Mouse (Mus musculus) heart, adult 2 months (tissue): ENCODE results near the gene Casp9. TPM values are rescaled to one million over a fixed set of nuclear protein-coding genes. Genes with fewer than 3 reads are reported as not detected.

Experiments used
- DNase-seq, 2 experiments: peaks; one replicate each; pipeline ENCODE4 v3.0.0; 2021
- H3K27ac ChIP-seq: fragments of 200-600 bp; 2 replicates; pipeline ENCODE4 v1.8.1; 2022
- H3K27me3 ChIP-seq: fragments of 200-500 bp; 2 replicates; pipeline ENCODE4 v1.6.1; 2012; ENCODE audit warnings: mild to moderate bottlenecking, low read length, inconsistent platforms, mixed read lengths; ENCODE audit not compliant: control insufficient read depth, insufficient read depth
- H3K36me3 ChIP-seq: fragments of 200-500 bp; 2 replicates; pipeline ENCODE4 v1.6.1; 2012; ENCODE audit warnings: low read length, inconsistent platforms; ENCODE audit not compliant: control insufficient read depth, insufficient read depth
- H3K4me1 ChIP-seq: fragments of 200-500 bp; 2 replicates; pipeline ENCODE4 v1.6.1; 2011; ENCODE audit warnings: low read length; ENCODE audit not compliant: control insufficient read depth, insufficient read depth
- H3K4me3 ChIP-seq: fragments of 200-600 bp; 2 replicates; pipeline ENCODE4 v1.8.1; 2022
- H3K79me2 ChIP-seq: fragments of 200-500 bp; replicated peaks from 2 replicates; pipeline ENCODE4 v1.6.1; 2012; ENCODE audit warnings: mild to moderate bottlenecking, inconsistent platforms, low read length, moderate library complexity, mixed read lengths; ENCODE audit not compliant: control insufficient read depth, insufficient read depth
- H3K9ac ChIP-seq: fragments of 200-500 bp; 2 replicates; pipeline ENCODE4 v1.6.1; 2012; ENCODE audit warnings: low read depth, mild to moderate bottlenecking, control low read depth, inconsistent platforms, low read length, mixed read lengths
- CTCF ChIP-seq: fragments of 200-600 bp; IDR thresholded peaks from 2 replicates; pipeline ENCODE4 v1.8.1; 2022; ENCODE audit warnings: antibody characterized with exemption, mild to moderate bottlenecking, moderate library complexity
- EP300 ChIP-seq: fragments of 200-500 bp; IDR thresholded peaks from 2 replicates; pipeline ENCODE4 v1.6.1; 2011; ENCODE audit warnings: low read depth, low read length, control low read depth; ENCODE audit not compliant: insufficient read depth
- POLR2A ChIP-seq: fragments of 200-500 bp; IDR thresholded peaks from 2 replicates; pipeline ENCODE4 v1.6.1; 2011; ENCODE audit warnings: mild to moderate bottlenecking, low read depth, low read length, control low read depth; ENCODE audit not compliant: insufficient read depth
- WGBS: fragments of 180-500 bp; shearing (Covaris S2); methylation state at CpG from one replicate; pipeline ENCODE4 v1.1.7; 2018; 5-methylcytosine and 5-hydroxymethylcytosine counted together
- intact Hi-C: fragments of 180-260 bp; cut with DNase I; formaldehyde crosslinking; loops from one replicate; pipeline ENCODE4 v1.15.1; 2025
- polyA plus RNA-seq: library from polyadenylated mRNA; depleted of rRNA; stranded (reverse); fragments of >200 nt; gene quantifications from 2 replicates; pipeline ENCODE4 v1.2.3, GENCODE M21; 2012
- total RNA-seq, 2 experiments: library from RNA; stranded (reverse); gene quantifications; 2 replicates each; pipeline ENCODE4 v1.2.3; 2021

The Casp9 gene
- total and polyA plus RNA-seq, 3 experiments, result 7.5 to 10.0 (median 8.1) TPM

GRCm38 (mm10) chr4:141786141-141786540 lies 7.3 kb upstream of the Casp9 start:
- 0 out of 2 replicates have a peak, but pooled peaks cover 1% of the 10 kb centered on the region for H3K79me2 ChIP-seq
- no peak overlapping the region for H3K9ac ChIP-seq
- 92% methylated on average over 13 of the region's 13 CpGs for WGBS
- no peaks in the 10 kb centered on the region for H3K36me3 ChIP-seq
- intact Hi-C loops, result no loop called here
- H3K4me1 ChIP-seq, result peaks cover 2% of the 10 kb centered on the region
- TF ChIP-seq POLR2A, result no peak
- no peak for TF ChIP-seq EP300
- TF ChIP-seq CTCF, result no peak
- no peak overlapping the region for H3K27ac ChIP-seq
- no peak overlapping the region for H3K4me3 ChIP-seq
- no peaks in the 10 kb centered on the region for H3K27me3 ChIP-seq
- no peak for DNase-seq

- no peak overlapping the region for H3K9ac ChIP-seq
- no peak for TF ChIP-seq EP300
- no peak for TF ChIP-seq CTCF
- TF ChIP-seq POLR2A, result no peak
- 21% methylated on average over 6 of the region's 6 CpGs for WGBS
- H3K4me1 ChIP-seq, result peaks cover 2% of the 10 kb centered on the region
- H3K27ac ChIP-seq, result no peak overlapping the region
- DNase-seq, result no peak
- H3K4me3 ChIP-seq, result no peak overlapping the region
- 0 out of 2 replicates have a peak, but pooled peaks cover 1% of the 10 kb centered on the region for H3K79me2 ChIP-seq
- intact Hi-C loops, result no loop called here
- H3K36me3 ChIP-seq, result no peaks in the 10 kb centered on the region
- H3K27me3 ChIP-seq, result no peaks in the 10 kb centered on the region
Measured at GRCm38 (mm10) chr4:141787046-141787445, 6.4 kb upstream of the Casp9 start.

GRCm38 (mm10) chr4:141787462-141787861 lies 6.0 kb upstream of the Casp9 start:
- no peak overlapping the region for H3K27ac ChIP-seq
- no peaks in the 10 kb centered on the region for H3K36me3 ChIP-seq
- no peak overlapping the region for H3K4me3 ChIP-seq
- H3K27me3 ChIP-seq, result no peaks in the 10 kb centered on the region
- peaks cover 2% of the 10 kb centered on the region for H3K4me1 ChIP-seq
- no peak for TF ChIP-seq CTCF
- intact Hi-C loops, result no loop called here
- 82% methylated on average over 7 of the region's 7 CpGs for WGBS
- DNase-seq, result no peak
- H3K9ac ChIP-seq, result no peak overlapping the region
- H3K79me2 ChIP-seq, result 0 out of 2 replicates have a peak, but pooled peaks cover 1% of the 10 kb centered on the region

GRCm38 (mm10) chr4:141789564-141790218 lies 3.7 kb upstream of the Casp9 start:
- Histone ChIP-seq H3K4me1 (peaks cover 4% of the 10 kb centered on the region), H3K9ac (peak overlapping the region; percentile 81), H3K27me3 (no peaks in the 10 kb centered on the region), H3K36me3 (no peaks in the 10 kb centered on the region), H3K4me3 (peak overlapping the region; percentile 80), H3K79me2 (no peaks in the 10 kb centered on the region), H3K27ac (peak overlapping the region; percentile 88)
- DNase-seq, result no peak
- TF ChIP-seq CTCF, result no peak
- TF ChIP-seq POLR2A, result no peak
- no peak for TF ChIP-seq EP300
- whole genome bisulfite sequencing, result 32% methylated on average over 3 of the region's 3 CpGs
- intact Hi-C loops, result loop anchor here (1.0 to 10.0 kb wide), 2 partner anchors 66 to 655 kb away; partner anchors contain the start of genes Ddi2 and Szrd1

- intact Hi-C loops, result loop anchor here (1.0 to 10.0 kb wide), 2 partner anchors 67 to 656 kb away; partner anchors contain the start of genes Ddi2 and Szrd1
Measured at GRCm38 (mm10) chr4:141790524-141790990, 2.9 kb upstream of the Casp9 start, which contains the start of gene Dnajc16. Dnajc16 (minus strand) TSS chr4:141790931.

GRCm38 (mm10) chr4:141791486-141791885 lies 1.9 kb upstream of the Casp9 start:
- TF ChIP-seq POLR2A (no peak), EP300 (no peak), CTCF (no peak)
- intact Hi-C loops, result loop anchor here (10.0 kb wide), 1 partner anchor 657 kb away; the partner anchor contains the start of gene Szrd1
- H3K27ac ChIP-seq, result no peak overlapping the region
- no peaks in the 10 kb centered on the region for H3K27me3 ChIP-seq
- no peak overlapping the region for H3K4me3 ChIP-seq
- 0 out of 2 replicates have a peak, but pooled peaks cover 2% of the 10 kb centered on the region for H3K79me2 ChIP-seq
- WGBS, result 88% methylated on average over 7 of the region's 7 CpGs
- H3K9ac ChIP-seq, result no peak overlapping the region
- H3K4me1 ChIP-seq, result peaks cover 6% of the 10 kb centered on the region
- DNase-seq, result no peak
- H3K36me3 ChIP-seq, result no peaks in the 10 kb centered on the region

More at GRCm38 (mm10) chr4:141790524-141790990, 2.9 kb upstream of the Casp9 start, which contains the start of gene Dnajc16:
- peak within 1 kb of the TSS; percentile 88 for H3K27ac ChIP-seq
- no peaks in the 10 kb centered on the region for H3K27me3 ChIP-seq
- peak; percentile 93 to 97 for DNase-seq
- peak within 1 kb of the TSS; percentile 80 for H3K4me3 ChIP-seq
- TF ChIP-seq EP300, result peak; percentile 95
- TF ChIP-seq POLR2A, result peak; percentile 78
- TF ChIP-seq CTCF, result peak; percentile 12; the same call in 1 of the 2 replicates
- under 1% methylated on average over 42 of the region's 42 CpGs for WGBS
- H3K4me1 ChIP-seq, result peaks cover 6% of the 10 kb centered on the region
- H3K9ac ChIP-seq, result peak within 1 kb of the TSS; percentile 81
- no peaks in the 10 kb centered on the region for H3K36me3 ChIP-seq
- H3K79me2 ChIP-seq, result no peaks in the 10 kb centered on the region
